Mouse (Mus musculus) C2C12 (cell line): ENCODE data around the gene Prdx1.

Experiments used
- CTCF ChIP-seq: IDR thresholded peaks from one replicate; pipeline ENCODE4 v1.5.1; 2011; ENCODE audit not compliant: control insufficient read depth, insufficient read depth, insufficient read length
- MAX ChIP-seq: IDR thresholded peaks from one replicate; pipeline ENCODE4 v1.6.1; 2011; ENCODE audit warnings: mild to moderate bottlenecking, control low read depth

DNA sequence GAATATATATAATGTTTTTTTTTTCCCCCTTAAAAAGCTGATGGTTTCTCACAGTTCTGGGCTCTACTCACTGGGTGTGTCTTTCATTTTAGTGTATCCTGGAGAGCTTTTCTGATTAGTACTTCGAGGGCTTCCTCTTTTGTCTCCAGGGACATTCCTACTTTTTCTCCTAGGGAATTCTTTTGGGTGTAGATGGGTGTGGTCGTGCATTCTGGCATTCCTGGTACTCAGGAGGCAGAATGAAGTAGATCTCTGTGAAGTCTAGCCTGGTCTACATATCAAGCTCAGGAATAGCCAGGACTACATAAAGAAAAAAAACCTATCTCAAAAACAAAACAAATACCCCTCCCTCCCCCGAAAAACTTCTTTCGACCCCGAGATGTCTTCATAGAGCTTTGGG, 40.1 kb downstream of the Prdx1 start:
- no peak for TF ChIP-seq MAX
- TF ChIP-seq CTCF, result no peak
